Mouse (Mus musculus): ENCODE results near the gene Tmsb4x.

DNA sequence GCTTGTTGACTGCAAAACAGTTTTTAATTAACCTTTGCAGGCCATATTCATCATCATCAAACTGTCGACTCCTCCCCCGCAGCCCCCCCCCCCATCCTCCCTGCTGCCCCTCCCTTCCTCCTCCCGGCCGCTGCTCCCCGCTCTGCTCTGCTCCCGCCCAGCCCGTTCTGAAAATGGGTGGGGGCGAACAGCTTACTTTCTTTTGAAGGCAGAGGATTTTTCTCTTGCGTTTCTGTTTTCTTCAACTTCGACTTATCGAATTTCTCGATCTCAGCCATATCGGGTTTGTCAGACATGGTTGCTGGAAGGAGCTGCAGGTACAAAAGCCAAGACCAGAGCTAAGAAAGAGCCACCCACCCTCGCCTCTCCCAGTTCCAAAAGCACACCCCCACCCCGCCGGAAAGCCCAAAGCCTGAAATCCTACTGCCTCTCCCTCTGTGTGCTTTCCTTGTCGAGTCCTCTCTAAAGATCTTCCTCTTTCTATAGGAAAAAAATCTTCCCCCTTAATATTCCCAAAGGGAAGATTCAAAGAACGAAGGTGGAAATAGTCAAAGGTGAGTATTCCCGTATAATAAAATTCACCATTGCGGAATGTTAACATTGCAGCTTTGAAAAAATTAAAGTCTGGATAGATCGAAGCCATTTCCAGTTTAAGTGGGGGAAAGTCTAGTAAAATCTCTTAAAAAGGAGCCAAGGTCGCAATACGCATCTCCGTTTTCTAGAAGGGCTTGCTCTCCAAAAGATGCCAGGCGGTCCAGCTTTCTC, 1.2 kb downstream of the Tmsb4x start:
- no peak for TF ChIP-seq CTCF (IDR thresholded peaks at IDR 0.05; ENCODE audit: control insufficient read depth, insufficient read depth, insufficient read length)
- no peak for TF ChIP-seq MAX (IDR thresholded peaks at IDR 0.05)
- no peak for TF ChIP-seq FOSL1 (IDR thresholded peaks at IDR 0.05; ENCODE audit: insufficient read depth, low read length, poor library complexity, severe bottlenecking)

All from C2C12 (cell line).